Mouse (Mus musculus): ENCODE measurements around the gene Fgfrl1.

Fgfrl1 gene

DNA sequence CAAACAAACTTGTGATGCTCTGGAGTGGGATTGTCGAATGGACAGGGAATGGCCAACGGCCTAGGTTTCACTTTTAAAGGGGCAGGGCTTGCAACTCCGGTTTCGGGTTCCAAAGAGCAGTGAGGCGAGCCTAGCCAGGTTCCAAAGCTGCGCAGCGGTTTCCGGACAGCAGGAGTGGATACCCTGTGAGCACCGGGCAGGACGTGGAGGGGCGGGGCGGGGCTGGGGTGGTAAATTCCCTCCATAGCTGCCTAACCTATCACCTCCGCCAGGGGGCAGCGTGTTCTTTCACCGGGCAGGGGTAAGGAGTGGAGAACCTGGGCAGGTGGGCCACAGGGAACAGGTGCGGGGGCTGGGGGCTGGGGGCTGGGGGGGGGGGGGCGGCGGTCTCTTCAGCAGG is at the start of gene Fgfrl1:
Fgfrl1 (plus strand) TSS at position 112 of the 400 bp plus-strand sequence.
- peak; percentile 58 for DNase-seq (ENCODE audit: low spot score)

GRCm38 (mm10) chr5:108643674-108644073 is 48.5 kb upstream of the Fgfrl1 start:
- DNase-seq (ENCODE audit: low spot score), result peak; percentile 44

- DNase-seq (ENCODE audit: low spot score), result no peak
Measured at GRCm38 (mm10) chr5:108645651-108646342, 46.4 kb upstream of the Fgfrl1 start.

DNA sequence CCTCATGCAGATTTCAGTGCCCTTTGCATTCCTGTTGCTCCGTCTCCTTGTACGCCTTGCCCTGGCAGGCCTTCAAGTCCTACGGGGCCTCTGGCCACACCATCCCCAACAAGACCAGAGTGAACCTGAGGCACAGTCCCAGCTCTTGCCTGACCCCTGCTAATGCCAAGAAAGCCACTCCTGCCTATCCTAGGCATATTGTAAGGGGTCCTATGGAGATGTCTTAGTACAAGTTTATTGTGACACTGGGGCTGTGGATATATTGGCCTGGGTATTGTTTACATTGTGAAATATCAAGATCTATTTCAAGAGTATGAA is 45.9 kb upstream of the Fgfrl1 start:
- DNase-seq (ENCODE audit: low spot score), result no peak

DNA sequence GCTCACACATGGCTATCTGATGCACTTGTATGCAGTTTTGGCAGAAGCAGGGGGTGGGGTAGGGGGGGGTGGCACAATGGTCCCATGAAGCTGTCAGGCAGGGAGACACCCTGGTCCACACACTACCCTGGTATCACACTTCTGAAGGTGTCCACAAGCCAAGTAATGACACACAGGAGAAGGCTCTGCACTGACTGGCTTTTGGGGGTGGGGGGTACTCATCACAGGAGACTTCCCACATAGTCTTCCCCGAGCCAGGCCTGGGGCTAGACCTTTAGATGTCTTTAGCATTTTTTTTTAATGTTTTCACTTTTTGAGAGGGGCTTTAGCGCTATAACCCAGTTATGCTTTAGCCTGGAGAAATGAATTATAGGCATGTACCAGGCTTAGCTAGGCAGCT is 44.9 kb upstream of the Fgfrl1 start:
- no peak for DNase-seq (ENCODE audit: low spot score)

DNA sequence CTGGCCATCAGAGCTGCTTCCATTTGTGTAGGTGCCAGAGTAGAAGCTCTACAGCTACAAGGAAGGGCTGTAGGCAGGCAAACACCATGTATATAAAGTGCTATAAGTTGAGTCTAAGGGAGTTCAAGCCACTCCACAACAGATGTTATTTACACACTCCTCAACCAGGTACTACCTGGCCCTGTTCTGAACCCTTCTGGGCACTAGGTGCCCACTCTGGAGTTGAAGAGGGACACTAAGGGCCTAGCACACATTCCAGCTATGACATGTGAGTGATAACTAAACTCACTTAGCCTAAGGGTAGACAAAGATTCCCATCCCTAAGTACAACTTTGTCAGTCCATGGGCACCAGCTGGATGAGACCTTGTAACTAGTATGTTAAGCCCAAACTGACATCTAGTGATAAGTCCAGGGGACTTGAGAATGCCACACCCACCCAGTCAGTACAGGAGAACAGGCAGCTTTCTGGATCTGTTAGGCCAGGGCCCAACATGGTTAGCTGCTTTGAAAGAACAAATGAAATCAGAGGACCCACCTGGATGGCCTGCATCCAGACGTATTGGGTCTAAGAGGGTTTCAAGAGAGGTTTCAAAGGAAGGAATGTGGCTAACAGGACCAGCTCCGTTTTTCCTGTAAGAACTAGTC is 44.2 kb upstream of the Fgfrl1 start:
- no peak for DNase-seq (ENCODE audit: low spot score)

DNA sequence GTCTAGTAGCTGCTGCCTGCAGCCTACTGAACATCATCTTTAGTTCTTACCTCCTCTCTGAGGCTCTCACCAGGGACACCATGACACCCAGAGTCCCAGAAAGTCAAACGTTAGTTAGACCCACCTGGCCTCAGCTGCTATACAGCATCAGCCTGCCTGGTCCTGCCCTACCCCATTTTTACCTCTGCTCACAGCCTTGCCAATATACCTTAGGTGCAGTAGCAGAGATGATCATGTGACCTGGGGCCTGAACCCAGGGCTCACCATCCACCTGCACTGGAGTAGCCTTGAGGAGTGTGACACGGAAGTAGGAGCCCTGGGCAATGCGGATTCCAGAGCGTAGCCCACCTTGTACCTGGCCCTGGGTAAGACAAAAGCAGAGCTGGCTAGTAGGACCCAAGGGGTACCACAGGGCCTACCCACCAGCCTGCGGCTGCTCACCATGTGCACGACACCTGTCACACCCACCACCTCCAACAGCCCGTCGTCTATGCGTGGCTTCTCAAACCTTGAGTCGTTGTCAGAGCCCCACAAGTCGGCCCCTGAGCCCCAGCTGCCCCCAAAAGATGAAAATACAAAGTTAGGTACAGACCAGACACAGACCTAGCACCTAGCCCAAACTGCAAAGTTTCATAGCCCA is 43.1 kb upstream of the Fgfrl1 start:
- no peak for DNase-seq (ENCODE audit: low spot score)

- DNase-seq (ENCODE audit: low spot score), result no peak
Measured at GRCm38 (mm10) chr5:108650341-108650740, 41.8 kb upstream of the Fgfrl1 start.

- DNase-seq (ENCODE audit: low spot score), result no peak
Measured at GRCm38 (mm10) chr5:108651136-108651720, 41.0 kb upstream of the Fgfrl1 start.

DNA sequence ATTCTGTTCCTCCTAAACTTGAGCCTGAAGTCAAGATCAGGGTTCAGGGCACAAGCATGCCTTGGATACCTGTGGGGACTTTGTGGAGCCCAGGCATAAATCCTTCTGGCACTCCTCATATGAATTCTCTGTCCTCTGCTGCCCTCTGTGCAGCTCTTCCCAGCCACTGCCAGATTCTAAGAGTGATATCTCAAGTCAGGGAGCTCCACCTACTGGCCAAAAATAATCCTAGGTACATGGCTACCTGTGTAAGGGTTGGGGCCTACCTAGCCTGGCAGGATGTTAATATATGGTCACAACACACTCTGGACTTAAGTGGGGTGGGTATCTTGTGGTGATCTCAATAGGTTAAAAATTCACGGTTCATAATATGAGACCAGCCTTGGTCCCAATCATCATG is 40.4 kb upstream of the Fgfrl1 start:
- no peak for DNase-seq (ENCODE audit: low spot score)

GRCm38 (mm10) chr5:108653341-108653740 is 38.8 kb upstream of the Fgfrl1 start:
- no peak for DNase-seq (ENCODE audit: low spot score)

- DNase-seq (ENCODE audit: low spot score), result no peak
Measured at GRCm38 (mm10) chr5:108654444-108654990, 37.7 kb upstream of the Fgfrl1 start.

DNA sequence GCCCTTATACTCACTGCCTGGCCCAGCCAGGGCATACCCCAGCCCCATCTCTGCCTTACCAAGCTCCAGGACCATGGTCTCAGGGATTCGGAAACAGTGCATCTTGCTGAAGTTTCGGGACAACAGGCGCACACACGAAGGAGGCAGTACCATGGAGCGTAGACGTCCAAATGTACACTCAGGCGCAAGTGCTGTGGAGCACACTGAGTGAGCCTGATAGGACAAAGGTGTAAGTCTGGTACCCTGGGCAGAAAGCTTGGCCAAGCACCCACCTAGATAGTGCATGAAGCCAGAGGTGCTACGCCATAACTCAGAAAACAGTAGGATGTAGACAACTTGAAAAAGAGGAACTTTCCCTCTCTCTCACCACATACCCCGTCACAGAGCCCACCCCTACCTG is 36.8 kb upstream of the Fgfrl1 start:
- DNase-seq (ENCODE audit: low spot score), result no peak

DNA sequence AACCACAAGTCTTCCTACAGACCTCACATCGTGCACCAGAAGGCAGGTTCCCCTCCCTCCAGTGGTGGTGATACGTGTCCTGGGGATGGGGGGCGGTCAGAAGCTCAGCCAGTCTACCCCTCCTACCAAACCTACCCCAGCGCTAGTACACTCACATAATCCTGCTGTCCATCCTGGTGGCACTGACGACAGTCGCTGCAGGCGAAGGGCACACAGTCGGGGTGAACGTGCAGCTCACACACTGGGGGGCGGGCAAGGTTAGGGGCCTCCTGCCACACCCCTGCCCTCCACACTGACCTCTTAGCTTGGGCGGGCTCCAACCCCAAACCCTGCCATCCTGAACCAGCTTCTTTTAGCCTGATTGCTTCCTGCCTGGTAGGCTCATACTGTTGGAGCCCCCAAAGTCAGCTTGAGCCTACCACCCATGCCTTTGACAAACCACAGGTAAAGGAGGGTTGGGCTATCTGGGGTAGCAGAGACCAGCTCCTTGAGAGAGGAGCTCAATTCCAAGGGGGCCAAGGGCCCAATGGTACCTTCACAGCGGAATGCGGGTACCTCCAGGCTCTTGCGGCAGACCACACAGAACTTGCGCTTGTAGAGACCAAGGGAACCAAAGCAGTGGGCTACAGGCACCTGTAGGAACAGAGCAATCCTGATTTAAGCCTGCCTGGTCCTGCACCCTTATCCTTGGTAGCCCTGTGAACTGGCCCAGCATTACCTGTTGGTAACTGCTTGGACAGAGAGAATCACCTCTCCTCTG is 36.1 kb upstream of the Fgfrl1 start:
- no peak for DNase-seq (ENCODE audit: low spot score)

- no peak for DNase-seq (ENCODE audit: low spot score)
Measured at GRCm38 (mm10) chr5:108657406-108657805, 34.8 kb upstream of the Fgfrl1 start.

DNA sequence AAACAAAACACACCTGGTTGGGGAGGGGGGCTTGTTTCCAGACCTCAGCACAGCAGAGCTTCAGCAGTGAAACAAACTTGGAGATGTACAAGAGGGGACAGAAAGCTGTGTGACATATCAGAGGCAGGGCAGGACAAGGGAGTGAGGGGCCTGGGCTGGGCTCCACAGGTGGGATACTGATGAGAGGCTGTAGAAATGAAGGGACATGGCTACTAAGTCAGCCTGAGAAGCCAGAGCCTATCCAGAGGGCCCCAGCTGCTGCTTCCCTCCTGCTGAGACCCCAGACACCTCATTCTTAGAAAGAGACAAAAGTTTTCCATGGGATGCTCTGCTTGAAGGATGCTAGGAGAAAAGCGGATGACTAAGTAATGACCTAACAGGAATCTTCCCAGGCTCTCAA is 33.6 kb upstream of the Fgfrl1 start:
- DNase-seq (ENCODE audit: low spot score), result no peak

- DNase-seq (ENCODE audit: low spot score), result no peak
Measured at GRCm38 (mm10) chr5:108659698-108660631, 32.2 kb upstream of the Fgfrl1 start, which contains the start of gene Idua. TSS of gene Idua (plus strand) at chr5:108660331.

GRCm38 (mm10) chr5:108660632-108661268 is 31.4 kb upstream of the Fgfrl1 start:
- peak; percentile 87 for DNase-seq (ENCODE audit: low spot score)

DNA sequence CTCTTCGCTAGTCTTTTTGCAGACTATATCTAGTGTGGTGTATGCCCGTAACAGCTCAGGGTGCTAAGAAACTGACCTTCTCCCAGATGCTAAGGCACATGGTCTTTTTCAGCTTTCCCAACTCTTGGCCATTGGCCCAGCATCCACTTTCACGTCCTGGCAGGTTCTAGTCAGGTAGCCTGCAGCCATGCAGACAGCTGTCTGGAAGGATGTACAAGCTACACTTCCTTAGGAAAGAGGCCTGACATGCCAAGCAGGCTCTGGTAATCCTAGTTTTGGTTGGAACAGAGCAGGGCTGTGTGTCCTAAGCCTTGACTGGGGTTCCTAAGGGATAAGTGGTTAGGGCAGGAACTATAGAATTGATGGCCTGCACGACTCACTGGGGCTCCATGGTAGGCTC is 29.4 kb upstream of the Fgfrl1 start:
- DNase-seq (ENCODE audit: low spot score), result no peak

- DNase-seq (ENCODE audit: low spot score), result no peak
Measured at GRCm38 (mm10) chr5:108665066-108665465, 27.1 kb upstream of the Fgfrl1 start.

Data from yolk sac, embryonic 10.5 days (tissue).